Mouse (Mus musculus): Measurements from ENCODE around the gene Ttc27.
"Not testable (repeated sequence)": the region's sequence is repeated elsewhere in the genome, so short reads cannot be mapped to it uniquely, and the experiment has no call there.

Gene Ttc27

GRCm38 (mm10) chr17:74717618-74718151 is at the start of gene Ttc27:
Gene Ttc27 (plus strand): TSS chr17:74717732.
- DNase-seq: peak; percentile 99

DNA sequence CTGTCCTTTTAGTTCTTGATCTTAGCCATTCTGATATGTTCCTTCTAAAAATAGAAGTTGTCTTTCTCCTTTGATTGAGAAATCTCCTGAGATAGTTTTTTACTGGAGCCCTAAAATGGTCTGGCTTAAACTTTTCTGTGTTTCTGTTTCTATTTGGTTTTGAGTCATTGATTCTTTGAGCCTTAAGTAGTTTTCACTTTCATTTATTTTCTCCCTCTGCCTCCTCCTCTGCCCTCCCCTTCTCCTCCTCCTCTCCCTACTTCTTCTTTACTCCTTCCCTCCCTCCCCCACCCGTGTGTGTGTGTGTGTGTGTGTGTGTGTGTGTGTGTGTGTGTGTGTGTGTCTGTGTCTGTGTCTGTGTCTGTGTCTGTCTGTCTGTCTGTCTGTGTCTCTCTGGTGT is 49.5 kb upstream of the Ttc27 start:
- DNase-seq: no peak

DNA sequence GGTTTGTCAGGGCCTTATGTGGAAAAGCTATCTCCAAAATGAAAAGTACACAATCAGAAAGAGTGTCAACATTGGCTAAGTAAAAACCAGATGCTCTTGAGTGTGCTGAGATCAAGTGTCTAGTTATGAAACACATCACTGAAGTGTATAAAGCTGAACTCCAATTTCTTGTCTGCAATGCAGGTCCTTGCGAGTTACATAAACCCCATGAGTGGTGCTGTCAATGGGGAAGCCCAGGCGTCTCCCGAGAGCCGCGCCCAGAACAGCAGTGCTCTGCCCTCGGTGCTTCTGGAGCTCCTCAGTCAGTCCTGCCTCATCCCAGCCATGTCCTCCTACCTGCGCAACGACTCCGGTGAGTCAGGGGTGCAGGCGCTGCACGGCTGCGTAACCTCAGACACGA is 47.5 kb upstream of the Ttc27 start:
- no peak for DNase-seq

GRCm38 (mm10) chr17:74672446-74672845 is 45.1 kb upstream of the Ttc27 start:
- DNase-seq: no peak

- DNase-seq: peak; percentile 51
Measured at GRCm38 (mm10) chr17:74673251-74673650, 44.3 kb upstream of the Ttc27 start.

- no peak for DNase-seq
Measured at GRCm38 (mm10) chr17:74678061-74678460, 39.5 kb upstream of the Ttc27 start.

DNA sequence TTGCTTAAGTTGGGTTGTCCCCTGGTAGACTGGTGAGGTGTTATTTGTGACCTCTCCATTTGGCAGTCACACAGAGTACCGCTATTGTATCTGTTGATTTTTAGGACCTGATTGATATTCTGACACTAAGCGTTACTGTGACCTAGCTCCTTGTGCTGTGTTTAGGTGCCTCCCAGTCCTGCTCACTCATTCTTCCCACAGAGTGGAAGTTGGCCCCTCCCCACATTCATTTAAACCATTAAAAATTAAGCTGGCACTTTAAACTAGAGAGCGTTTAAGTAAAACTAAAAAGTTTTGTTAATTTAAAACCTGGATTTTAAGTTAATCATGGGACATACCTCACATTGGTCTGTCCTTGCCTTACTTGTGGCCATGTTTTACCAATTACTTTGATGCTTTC is 32.6 kb upstream of the Ttc27 start:
- no peak for DNase-seq

DNA sequence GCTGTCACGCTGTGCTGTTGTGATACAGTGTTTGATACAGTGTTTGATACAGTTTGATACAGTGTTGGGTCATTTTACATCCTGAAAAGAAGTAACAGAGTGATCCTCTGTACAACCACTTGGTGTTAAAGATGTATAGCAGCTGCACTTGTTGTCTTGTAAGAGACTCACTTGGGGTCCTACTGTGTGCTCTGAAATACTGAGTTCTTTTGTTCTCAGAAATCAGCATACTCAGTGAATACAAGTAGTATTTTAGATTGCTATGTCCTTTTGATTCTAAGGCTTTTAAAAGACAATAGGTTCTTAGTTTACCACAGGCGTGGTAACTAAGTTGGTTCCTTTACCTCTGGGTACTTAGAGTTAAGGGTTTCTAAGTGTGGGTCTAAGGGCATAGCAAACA is 29.0 kb upstream of the Ttc27 start:
- no peak for DNase-seq

DNA sequence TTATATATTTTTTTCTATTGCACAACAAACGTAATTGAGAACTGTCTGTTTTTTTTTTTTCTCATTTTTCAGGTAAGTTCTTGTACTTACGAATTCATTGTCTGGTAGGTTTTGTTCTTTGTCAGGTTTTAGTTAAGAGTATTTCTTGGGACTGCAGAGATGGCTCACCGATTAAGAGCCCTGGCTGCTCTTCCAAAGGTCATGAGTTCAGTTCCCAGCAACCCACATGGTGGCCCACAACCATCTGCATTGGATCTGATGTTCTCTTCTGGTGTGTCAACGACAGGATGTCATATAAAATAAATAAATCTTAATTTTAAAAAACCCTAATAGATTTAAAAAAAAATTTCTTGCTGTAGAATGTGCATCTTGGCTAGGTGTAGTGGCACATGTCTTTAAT is 28.1 kb upstream of the Ttc27 start:
- no peak for DNase-seq

- DNase-seq: not testable (repeated sequence)
Measured at GRCm38 (mm10) chr17:74701661-74702060, 15.9 kb upstream of the Ttc27 start.

- no peak for DNase-seq
Measured at GRCm38 (mm10) chr17:74705480-74705879, 12.1 kb upstream of the Ttc27 start.

GRCm38 (mm10) chr17:74706593-74706992 is 10.9 kb upstream of the Ttc27 start:
- DNase-seq: no peak

DNA sequence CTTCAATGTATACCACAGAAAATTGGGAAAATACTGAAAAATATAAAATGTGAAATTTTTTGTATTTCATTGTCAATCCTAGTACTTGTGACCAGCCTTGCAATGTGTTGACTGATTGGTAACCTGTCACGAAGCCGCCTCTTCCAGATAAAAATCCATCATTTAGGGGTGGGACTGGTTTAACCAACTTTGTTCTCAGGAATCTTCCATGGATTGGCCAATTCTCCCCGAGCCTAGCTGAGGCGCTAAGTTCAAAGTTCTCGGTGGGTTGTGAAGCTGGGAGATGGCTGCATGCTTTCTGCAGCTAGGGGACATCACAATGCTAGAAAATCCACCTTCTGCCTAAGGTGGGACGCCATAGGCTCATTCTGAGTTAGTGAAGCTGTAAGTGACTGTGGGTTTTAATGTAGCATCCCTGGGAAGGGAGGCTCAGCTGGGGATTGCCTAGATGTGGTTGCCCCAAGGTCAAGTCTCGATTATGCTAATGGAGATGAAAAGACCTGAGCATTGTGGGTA is 9.8 kb upstream of the Ttc27 start:
- DNase-seq: no peak

GRCm38 (mm10) chr17:74710731-74711130 is 6.8 kb upstream of the Ttc27 start:
- no peak for DNase-seq

- DNase-seq: no peak
Measured at GRCm38 (mm10) chr17:74711627-74712026, 5.9 kb upstream of the Ttc27 start.

- DNase-seq: no peak
Measured at GRCm38 (mm10) chr17:74715128-74715527, 2.4 kb upstream of the Ttc27 start.

- no peak for DNase-seq
Measured at GRCm38 (mm10) chr17:74715724-74716123, 1.8 kb upstream of the Ttc27 start.

- DNase-seq: no peak
Measured at GRCm38 (mm10) chr17:74716643-74717042, 889 bp upstream of the Ttc27 start.

- DNase-seq: no peak
Measured at GRCm38 (mm10) chr17:74717091-74717617, 378 bp upstream of the Ttc27 start.

DNA sequence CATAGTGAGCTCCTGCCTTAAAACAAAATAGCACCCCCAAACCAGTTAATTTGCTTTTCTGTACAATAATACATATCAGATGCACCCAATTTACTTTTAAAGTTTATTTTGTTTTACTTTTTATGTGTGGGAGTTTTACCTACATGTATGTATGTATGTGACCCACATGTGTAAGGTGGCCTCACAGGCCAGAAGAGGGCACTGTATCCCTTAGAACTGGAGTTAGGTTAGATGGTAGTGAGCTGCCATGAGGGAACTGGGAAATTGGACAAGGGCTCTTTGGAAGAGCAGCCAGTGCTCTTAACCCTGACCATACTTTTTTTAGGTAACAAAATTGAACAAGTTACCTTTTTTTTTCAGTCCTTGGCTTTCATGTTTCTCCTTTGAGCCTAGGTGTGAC is 15.3 kb downstream of the Ttc27 start:
- no peak for DNase-seq

DNA sequence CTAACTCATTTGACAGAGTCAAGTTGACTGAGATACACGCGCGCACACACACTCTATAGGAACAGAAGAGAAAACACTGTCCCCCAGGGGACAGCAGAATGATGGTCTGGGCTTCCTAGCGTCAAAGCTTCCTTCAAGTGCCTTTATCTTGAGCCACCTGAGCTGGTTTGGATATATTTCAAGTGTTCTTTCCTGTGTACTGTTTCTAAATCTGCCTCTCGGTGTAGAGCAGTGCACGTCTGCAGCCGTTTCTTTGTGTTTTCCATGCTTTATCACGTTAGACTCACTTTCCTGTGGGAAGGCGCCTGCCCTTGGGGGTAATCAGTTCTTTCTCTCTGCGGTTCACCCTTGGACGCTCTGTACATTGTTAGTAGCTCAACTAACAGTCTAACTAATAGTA is 17.9 kb downstream of the Ttc27 start:
- no peak for DNase-seq

DNA sequence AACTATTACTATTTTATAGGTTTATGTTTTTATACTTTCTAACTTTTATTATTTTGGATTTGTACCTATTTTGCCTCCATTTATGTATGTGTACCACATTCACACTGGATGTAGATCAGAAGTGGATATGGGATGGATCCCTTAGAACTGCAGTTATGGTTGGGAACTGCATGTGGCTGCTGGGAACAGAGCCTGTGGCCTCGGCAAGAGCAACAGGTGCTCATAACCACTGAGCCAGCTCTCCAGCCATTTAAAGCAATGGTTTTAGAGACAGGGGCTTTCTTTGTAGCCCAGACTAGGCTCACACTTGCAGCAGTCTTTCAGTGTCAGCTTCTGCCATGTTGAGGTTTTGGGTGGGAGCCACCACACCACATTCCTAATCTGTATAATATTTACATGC is 32.1 kb downstream of the Ttc27 start:
- DNase-seq: no peak

- DNase-seq: no peak
Measured at GRCm38 (mm10) chr17:74751026-74751425, 33.5 kb downstream of the Ttc27 start.

GRCm38 (mm10) chr17:74752906-74753627 is 35.5 kb downstream of the Ttc27 start:
- DNase-seq: no peak
